Mouse (Mus musculus): ENCODE results near the gene Zfp341.

GRCm38 (mm10) chr2:154693186-154693940 is 80.3 kb downstream of the Zfp341 start:
- TF ChIP-seq POLR2A (IDR thresholded peaks at IDR 0.05; ENCODE audit: borderline replicate concordance, control insufficient read depth, low read depth, low read length) (no peak), CTCF (IDR thresholded peaks at IDR 0.05; ENCODE audit: control insufficient read depth, insufficient read depth, low read length) (no peak)

All from bone marrow, adult 2 months (tissue).